Mouse (Mus musculus) heart, adult 9 months (tissue): ENCODE measurements at regions not wholly inside any gene's neighbourhood (a gene's known extent, or its start where the extent isn't known, plus 50 kb on each side); places are given as distances from the start of the nearest gene placed in this dataset.

Experiments
- DNase-seq, 2 experiments: peaks; one replicate each; pipeline ENCODE4 v3.0.0; 2022; ENCODE audit warnings: low spot score in 2 of 2

GRCm38 (mm10) chr10:97376376-97376775 is 103.0 kb upstream of the Dcn start:
- DNase-seq: no peak

- peak; percentile 63 for DNase-seq
These were observed 97.8 kb upstream of the Dcn start for GRCm38 (mm10) chr10:97381586-97381985.

- DNase-seq: no peak
These were observed 95.5 kb upstream of the Dcn start for GRCm38 (mm10) chr10:97383881-97384280.

- peak; percentile 13 to 25 for DNase-seq
These were observed 92.1 kb upstream of the Dcn start for GRCm38 (mm10) chr10:97387196-97387876.

- DNase-seq: peak; percentile 73 to 78
These were observed 89.5 kb upstream of the Dcn start for GRCm38 (mm10) chr10:97389647-97390590.

- DNase-seq: no peak
These were observed 82.2 kb upstream of the Dcn start for GRCm38 (mm10) chr10:97397062-97397771.

- peak; percentile 38 to 59 for DNase-seq
These were observed 81.5 kb upstream of the Dcn start for GRCm38 (mm10) chr10:97397896-97398295.

- DNase-seq: no peak
These were observed 76.9 kb upstream of the Dcn start for GRCm38 (mm10) chr10:97402524-97402923.

GRCm38 (mm10) chr10:97404076-97404787 is 75.2 kb upstream of the Dcn start:
- no peak for DNase-seq

GRCm38 (mm10) chr10:97409181-97409581 is 70.2 kb upstream of the Dcn start:
- peak; percentile 69 to 80 for DNase-seq

- DNase-seq: no peak
These were observed 69.5 kb upstream of the Dcn start for GRCm38 (mm10) chr10:97409909-97410308.

GRCm38 (mm10) chr10:97422579-97422978 is 56.8 kb upstream of the Dcn start:
- peak in 1 of 2 experiments; percentile 37 for DNase-seq

GRCm38 (mm10) chr10:97423039-97423700 is 56.2 kb upstream of the Dcn start:
- DNase-seq: peak; percentile 44 to 49
